Mouse (Mus musculus): ENCODE results near the gene Dhodh.

Dhodh gene

DNA sequence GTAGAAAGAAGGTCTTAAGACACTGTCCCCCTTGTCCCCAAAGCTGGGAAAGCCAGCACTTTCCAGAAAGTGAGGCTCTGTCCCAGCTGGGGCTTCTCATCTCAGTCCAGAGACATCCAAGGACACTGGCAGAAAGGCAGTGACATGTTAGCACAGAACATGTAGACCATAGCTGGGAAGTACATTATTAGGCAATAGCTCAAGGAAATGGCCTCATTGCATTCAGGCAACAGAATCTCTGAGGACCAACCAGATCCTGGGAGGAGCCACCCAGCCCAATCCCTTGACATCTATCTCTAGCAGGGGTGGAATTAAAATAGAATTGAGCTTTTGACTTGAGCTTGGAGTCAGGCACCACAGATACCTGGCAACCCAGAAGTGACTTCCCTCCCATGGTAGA is 22.8 kb downstream of the Dhodh start:
- DNase-seq (ENCODE audit: low read depth, low spot score) = no peak

DNA sequence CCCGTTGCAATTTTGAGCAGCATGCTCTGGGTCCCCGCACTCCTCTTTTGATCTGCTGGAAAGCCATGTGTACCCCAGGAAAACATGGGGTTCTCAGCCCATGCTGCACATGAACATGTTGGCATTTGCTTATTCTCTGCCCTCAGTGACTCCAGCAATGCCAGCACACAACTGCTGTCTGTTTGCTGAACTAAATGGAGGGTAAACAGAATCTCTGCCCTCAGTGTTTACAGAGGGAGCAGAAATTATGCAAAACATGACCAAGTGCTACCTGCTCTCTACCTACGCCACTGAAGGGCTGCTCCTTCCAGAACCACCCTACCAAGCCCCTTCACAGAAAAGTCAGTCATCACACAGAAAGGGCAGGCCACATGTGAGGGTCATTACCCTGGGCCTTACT is 23.6 kb downstream of the Dhodh start:
- no peak for DNase-seq (ENCODE audit: low read depth, low spot score)

DNA sequence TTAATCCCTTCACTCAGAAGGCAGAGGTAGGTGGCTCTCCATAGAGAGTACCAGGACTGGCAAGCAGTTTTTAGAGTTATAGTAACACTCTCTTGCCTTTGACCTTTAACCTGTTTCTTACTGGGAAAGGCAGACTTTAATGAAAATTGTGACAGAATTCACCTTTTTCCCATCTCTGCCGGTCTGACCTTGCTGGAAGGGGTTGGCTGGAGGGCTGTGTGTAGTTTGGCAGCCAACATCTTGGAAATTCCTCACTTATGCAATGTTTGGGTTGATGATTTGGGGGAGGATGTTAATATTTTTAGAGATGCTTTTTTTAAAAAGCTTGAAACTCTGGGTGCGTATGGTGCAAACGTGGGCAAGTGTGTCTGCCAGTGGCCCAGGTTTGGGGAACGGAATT is 24.2 kb downstream of the Dhodh start:
- no peak for DNase-seq (ENCODE audit: low read depth, low spot score)

DNA sequence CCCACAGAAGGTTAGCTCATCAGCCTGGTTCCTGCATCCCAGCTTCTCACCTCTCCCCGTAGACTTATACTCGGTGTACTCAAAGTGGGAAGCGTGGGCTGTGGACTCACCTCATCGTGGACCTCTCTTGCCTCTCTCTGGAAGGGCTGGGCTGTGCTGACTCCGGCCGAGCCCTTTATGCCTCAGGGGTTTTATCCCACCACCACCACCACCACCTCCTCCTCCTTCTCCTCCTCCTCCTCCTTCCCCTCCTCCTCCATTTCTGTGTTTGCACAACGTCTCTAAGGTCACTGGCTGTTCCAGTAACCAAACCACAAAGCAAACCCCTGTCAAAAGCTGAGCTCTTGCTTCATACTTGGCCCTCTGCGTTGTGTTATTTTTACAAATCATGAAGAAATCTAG is 29.6 kb downstream of the Dhodh start, which contains the start of gene Hp:
Gene Hp, minus strand, starts transcription at position 273 of the 402 bp plus-strand sequence.
- no peak for DNase-seq (ENCODE audit: low read depth, low spot score)

DNA sequence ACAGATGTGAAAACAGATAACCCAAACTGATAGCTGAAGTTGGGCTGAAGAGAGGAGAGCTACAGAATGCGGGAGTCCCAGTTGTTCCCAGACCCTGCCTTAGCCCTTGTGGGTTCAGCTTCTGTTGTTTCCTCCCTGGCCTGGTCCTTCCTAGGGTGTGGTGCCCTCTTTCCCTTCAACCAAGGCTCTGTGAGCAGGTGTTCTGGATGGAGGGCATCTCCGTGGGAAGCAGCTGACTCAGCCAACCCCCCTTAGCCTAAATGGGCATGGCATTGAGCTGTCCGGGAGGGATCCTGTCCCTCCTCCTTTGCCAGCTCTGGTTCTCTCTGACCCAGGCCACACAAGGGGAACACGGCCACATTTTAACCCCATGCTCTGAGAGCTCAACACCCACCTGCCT is 32.2 kb downstream of the Dhodh start:
- DNase-seq (ENCODE audit: low read depth, low spot score) = no peak

DNA sequence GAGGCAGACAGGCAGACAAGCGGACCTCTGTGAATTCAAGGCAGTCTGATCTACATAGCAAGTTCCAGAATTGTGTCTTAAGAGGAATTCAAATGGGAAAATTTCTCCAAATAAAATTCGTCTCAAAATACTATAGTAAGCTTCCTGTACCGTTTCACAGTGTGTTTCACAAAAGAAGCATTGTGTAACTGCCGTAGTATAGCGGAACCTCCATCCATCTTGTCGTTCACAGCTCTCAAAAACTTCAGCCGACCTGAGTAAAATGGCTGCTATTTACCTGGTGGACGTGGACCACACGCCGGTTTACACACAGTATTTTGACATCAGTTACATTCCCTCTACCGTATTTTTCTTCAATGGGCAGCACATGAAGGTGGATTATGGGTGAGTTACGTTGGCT is 37.3 kb downstream of the Dhodh start:
- no peak for DNase-seq (ENCODE audit: low read depth, low spot score)

DNA sequence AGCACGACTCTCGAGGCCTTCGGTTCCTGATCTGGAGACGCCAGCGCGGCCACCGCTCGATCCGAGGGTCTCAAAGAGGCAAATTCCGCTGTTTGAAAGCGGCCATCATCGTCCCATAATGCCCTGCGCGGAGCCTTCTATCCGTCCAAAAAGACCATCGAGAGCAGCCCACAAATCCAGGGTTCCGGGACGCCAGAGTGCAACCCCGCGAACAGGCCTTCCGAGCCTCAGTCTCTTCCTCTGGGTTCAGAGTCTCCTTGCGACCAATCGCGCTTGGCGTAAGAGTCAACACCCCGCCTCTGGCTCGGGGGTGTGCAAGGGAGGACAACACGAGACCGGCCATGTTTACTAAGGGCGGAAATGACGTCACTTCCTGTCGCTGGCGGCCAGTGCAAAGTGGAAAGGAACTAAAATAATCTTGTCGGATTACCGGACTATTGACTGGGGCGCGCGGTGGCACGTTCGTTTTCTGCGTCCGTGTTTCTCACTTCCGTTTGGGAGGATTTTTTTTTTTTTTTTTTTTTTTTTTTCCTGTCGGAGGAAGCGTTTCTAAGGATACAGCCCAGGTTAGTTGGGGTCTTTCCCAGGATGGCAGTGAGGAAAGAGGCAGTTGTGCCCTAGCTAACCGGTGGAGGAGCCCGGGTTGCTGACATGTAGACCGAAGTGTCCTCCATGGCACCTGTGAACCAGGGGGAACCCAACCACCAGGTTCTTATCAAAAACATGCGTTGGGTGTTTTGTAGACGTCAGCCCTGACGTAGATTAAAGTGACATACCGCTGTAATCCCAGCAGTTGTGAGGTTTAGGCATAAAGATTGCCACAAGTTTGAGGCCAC is 42.8 kb downstream of the Dhodh start, which contains the start of the genes Dhx38 and Txnl4b:
Gene Dhx38, minus strand, starts transcription at position 364 of the 836 bp plus-strand sequence.
Gene Txnl4b, plus strand, starts transcription at position 395 of the 836 bp plus-strand sequence.
- DNase-seq (ENCODE audit: low read depth, low spot score) = peak; percentile 98

DNA sequence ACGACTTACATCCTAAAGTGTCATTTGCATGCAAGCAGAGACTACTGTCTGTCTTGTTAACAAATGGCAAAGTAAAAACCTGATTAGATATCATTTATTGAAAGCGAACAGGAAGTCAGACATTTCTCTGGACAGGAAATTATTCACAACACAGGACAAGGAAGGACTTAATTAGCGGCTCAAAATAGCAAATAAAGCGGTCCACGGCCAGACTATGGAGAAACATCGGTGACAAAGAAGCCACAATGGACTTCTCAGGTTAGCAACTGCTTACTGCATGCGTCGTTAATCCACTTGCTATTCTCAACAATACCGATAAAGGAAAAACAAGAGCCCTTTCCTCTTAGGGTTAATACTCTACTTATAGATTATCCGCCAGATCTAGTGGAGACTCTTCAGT is 43.7 kb downstream of the Dhodh start:
- DNase-seq (ENCODE audit: low read depth, low spot score) = no peak

DNA sequence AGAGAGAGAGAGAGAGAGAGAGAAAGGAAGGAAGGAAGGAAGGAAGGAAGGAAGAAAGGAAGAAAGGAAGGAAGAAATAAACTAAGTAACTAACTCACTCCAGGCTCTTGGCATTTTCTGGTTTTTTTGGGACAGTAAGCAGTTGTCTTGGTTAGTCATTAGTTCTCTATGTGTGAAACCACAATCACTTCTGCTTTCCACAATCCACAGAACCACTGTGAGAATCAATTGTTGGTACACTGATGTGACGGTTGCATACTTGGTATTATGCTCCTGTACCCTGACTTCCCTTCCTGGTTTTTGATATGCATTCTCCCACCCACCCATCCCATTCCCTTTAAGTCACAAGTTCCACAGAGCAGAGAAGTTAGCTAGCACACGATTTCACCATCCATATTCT is 44.6 kb downstream of the Dhodh start:
- DNase-seq (ENCODE audit: low read depth, low spot score) = no peak

DNA sequence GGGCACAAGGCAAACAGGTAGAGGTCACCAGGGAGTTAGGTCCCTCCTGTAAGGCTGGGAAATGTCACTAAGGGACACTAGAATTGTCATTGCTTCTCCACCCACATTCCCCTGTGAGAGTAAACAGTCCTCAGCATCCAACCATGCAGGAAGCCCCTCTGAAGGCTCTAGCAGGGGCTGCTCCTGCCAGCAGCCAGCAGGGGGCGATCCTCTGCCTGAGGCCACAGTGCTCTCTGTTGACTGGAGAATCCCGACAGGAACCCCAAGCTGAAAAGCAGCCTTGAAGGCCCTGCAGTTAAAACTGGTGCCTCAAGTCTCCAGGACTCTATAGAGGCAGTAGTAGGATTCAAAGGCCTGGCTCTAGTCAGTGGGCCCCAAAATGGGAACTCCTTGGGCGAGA is 56.8 kb downstream of the Dhodh start:
- DNase-seq (ENCODE audit: low read depth, low spot score) = no peak

DNA sequence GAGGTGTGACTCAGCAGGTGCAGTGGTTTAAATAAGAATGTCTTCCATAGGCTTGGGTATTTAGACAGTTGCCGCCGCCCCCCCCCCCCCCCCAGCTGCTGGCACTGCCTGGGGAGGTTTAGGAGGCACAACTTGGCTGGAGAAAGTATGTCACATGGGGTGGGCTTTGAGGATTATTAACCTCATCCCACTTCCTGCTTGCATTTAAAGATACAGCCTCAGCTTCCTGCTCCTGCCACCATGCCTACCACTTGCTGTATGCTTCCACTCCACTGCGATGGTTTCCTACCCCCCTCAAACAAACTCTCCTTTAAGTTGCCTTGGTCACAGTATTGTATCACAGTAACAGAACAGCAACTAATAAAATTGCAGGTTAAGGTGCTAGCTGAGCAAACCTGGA is 64.4 kb downstream of the Dhodh start:
- DNase-seq (ENCODE audit: low read depth, low spot score) = no peak

DNA sequence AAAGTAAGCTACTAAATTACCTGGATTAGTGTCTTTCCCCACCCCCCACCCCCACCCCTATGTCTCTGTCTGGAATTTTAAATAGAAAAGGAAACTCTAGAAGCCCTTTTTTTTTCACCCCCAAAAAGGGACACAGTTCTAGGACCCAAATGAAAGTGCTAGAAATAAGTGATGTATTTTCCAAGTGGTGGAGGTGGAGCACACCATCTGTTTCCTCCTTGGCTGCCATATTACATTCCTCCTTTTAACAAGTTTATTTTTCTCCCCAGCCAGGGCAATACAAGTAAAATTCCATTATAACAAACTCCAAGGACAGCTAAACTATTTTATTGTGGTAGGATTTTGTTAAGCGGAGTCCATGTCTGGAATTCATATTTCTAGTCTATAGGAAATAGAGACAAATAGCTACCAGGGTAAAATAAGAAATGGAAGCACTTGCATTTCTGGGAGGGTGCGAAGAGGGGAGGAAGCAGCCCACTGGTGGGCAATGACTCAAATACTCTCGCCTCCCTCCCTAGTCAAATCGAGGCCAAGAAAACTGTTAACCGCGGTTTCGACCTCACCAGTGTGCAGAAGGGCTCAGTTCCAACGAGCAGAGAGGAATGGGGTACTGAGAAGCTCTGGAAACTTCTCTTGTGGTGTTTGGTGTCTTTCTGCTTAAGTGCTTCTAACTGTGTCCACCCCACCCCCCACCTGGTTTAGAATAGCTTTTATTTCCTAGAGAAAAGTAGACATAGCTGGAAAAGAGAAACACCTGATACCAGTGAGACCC is 65.5 kb downstream of the Dhodh start:
- DNase-seq (ENCODE audit: low read depth, low spot score) = no peak

DNA sequence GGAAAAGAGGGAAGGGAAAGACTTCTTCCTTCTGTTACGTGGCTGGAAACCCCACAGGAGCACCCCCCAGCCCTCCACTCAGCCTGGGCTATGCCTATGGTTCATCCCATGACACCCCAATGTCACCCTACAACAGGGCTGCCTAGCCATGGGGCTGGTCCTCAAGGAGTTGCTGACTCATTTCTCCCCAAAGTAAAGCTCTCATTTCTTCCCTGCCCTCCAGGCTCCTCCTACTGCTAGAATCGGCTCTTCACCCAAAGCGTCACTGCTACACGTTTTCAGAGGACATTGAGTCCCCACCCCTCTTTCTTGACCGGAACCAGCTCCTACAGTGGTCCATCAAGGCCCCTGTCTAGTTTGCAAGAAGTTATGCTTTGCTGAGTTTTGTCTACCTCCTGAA is 66.3 kb downstream of the Dhodh start:
- no peak for DNase-seq (ENCODE audit: low read depth, low spot score)

Data from c-Kit-negative CD71-positive TER-119-positive erythroid progenitor cells, embryonic 14.5 days (primary cell).